21 mouse cellular contexts compared by ENCODE assay signal in the genomic region with DNA sequence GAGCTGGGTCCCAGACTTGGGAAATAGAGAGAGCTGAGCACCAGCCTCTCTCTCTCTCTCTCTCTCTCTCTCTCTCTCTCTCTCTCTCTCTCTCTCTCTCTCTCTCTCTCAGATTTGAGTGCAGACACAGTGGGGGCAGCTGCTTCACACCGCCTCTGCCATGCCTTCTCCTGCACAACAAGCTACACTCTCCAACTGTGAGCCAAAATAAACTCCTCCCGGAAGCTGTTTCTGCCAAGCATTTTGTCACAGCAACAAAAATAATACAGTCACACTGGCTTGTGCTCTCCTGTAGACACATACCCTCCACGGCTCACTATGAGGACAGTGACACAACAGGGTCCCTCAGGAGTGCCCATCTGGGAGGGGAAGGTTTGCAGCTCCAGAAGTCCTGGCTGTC. TPM values are rescaled to one million over a fixed set of nuclear protein-coding genes. Genes with fewer than 3 reads are reported as not detected.
A peak's percentile ranks its signal among the peaks of the same experiment; 100 is the strongest.
DNase-seq lines count a peak whose midpoint lies in the region; ATAC-seq lines count a peak whose summit lies in the region.
"Had no signal": no experiment of that assay in that cellular context is flagged by ENCODE, and none has a peak within 500 bp of the region (broad histone marks: within the 10 kb centered on the region; RNA-seq: fewer than 3 reads in every experiment).

No protein-coding gene starts in this region.

- WGBS in forebrain, embryonic 11.5 days, result 78% methylated on average over 3 of the region's 3 CpGs

- H3K4me3 ChIP-seq in forebrain, embryonic 11.5 days (ENCODE audit: low read depth, low read length), result no peak overlapping the region
- H3K4me3 ChIP-seq: embryonic facial prominence, embryonic 10.5 days; heart, embryonic 15.5 days; intestine, embryonic 15.5 days; liver, embryonic 15.5 days; neural tube, embryonic 12.5 days had no signal

- H3K9me3 ChIP-seq in forebrain, embryonic 11.5 days (ENCODE audit: control insufficient read depth, low read length), result no peaks in the 10 kb centered on the region
- H3K9me3 ChIP-seq: embryonic facial prominence, embryonic 10.5 days; heart, embryonic 15.5 days; intestine, embryonic 15.5 days; liver, embryonic 15.5 days; neural tube, embryonic 12.5 days had no signal

- H3K4me1 ChIP-seq in forebrain, embryonic 11.5 days (replicated peaks; ENCODE audit: control insufficient read depth, insufficient read depth, low read length), result 0 out of 2 replicates have a peak, but pooled peaks cover 1% of the 10 kb centered on the region
- H3K4me1 ChIP-seq: intestine, embryonic 15.5 days; liver, embryonic 15.5 days; neural tube, embryonic 12.5 days had no signal

- no peak overlapping the region for H3K9ac ChIP-seq in forebrain, embryonic 11.5 days (ENCODE audit: low read length)
- H3K9ac ChIP-seq: heart, embryonic 15.5 days; hindbrain, embryonic 14.5 days; intestine, embryonic 15.5 days; liver, embryonic 15.5 days; neural tube, embryonic 12.5 days had no signal

- intact Hi-C loops in heart, postnatal 25 days (cut with DNase I), result no loop called here
- intact Hi-C loops in heart, postnatal 10 days (cut with DNase I), result no loop called here

- no peaks in the 10 kb centered on the region for H3K27me3 ChIP-seq in forebrain, embryonic 11.5 days (ENCODE audit: control insufficient read depth, insufficient read depth, low read length)
- H3K27me3 ChIP-seq: heart, embryonic 15.5 days; intestine, embryonic 15.5 days; liver, embryonic 15.5 days; neural tube, embryonic 12.5 days had no signal

- peak; percentile 42 for DNase-seq in heart, adult 8-10 months (ENCODE audit: low spot score)
- no peak for DNase-seq in heart, postnatal 25 days (ENCODE audit: low spot score)
- DNase-seq in right cerebral cortex, adult 18-20 months, result peak; percentile 64
- no peak for DNase-seq in right cerebral cortex, postnatal 14 days
- peak; percentile 35 to 41 for DNase-seq in heart, postnatal 10 days
- DNase-seq in forebrain, embryonic 11.5 days (ENCODE audit: low spot score), result no peak
- no peak for DNase-seq in gastrocnemius, adult 8-10 months (ENCODE audit: low spot score in 2 of 2)
- DNase-seq: adrenal gland, postnatal 10 days; B cell, adult 2 months; cerebellum, adult 2 months; gastrocnemius, postnatal 14 days; lung, postnatal 10 days; thymus, adult 18-20 months had no signal

- H3K27ac ChIP-seq in forebrain, embryonic 11.5 days (ENCODE audit: low read depth, low read length), result no peak overlapping the region
- H3K27ac ChIP-seq: embryonic facial prominence, embryonic 10.5 days; heart, embryonic 15.5 days; hindbrain, embryonic 14.5 days; intestine, embryonic 15.5 days; liver, embryonic 15.5 days; neural tube, embryonic 12.5 days had no signal

- no peak for ATAC-seq in forebrain, embryonic 11.5 days (replicated peaks; ENCODE audit: low FRiP score)
- ATAC-seq: forebrain, embryonic 14.5 days; intestine, embryonic 15.5 days had no signal

- H3K36me3 ChIP-seq in forebrain, embryonic 11.5 days (ENCODE audit: control insufficient read depth, insufficient read depth, low read length), result no peaks in the 10 kb centered on the region
- H3K36me3 ChIP-seq: heart, embryonic 15.5 days; intestine, embryonic 15.5 days; liver, embryonic 15.5 days; neural tube, embryonic 12.5 days had no signal

- H3K4me2 ChIP-seq in forebrain, embryonic 11.5 days (ENCODE audit: low read depth, low read length, severe bottlenecking), result no peak overlapping the region
- H3K4me2 ChIP-seq: heart, embryonic 15.5 days; hindbrain, embryonic 14.5 days; intestine, embryonic 15.5 days; liver, embryonic 15.5 days; neural tube, embryonic 12.5 days had no signal

RNA-seq across cellular contexts. Expression of gene Gli2, which starts 36.6 kb away (rescaled TPM):
- total RNA-seq in heart, adult 8-10 months (2022), result 1 to 10 TPM in 2 of 4 experiments, under 1 TPM in 2; 0.80 to 1.5 (median 0.99) TPM
- total RNA-seq in heart, postnatal 25 days (2021), result 1 to 10 TPM; 1.3 to 1.9 TPM
- total RNA-seq in heart, postnatal 10 days (2021), result 1 to 10 TPM; 3.8 to 4.2 TPM
- polyA plus RNA-seq in forebrain, embryonic 11.5 days (2014; fragmentation: Nextera tagmentation; extraction: Ambion mirVana), result 16.0 and 16.3 TPM in 2 replicates
- under 1 TPM; 0.44 to 0.54 (median 0.50) TPM for total RNA-seq in gastrocnemius, adult 8-10 months (2022)
- total RNA-seq: megakaryocyte-erythroid progenitor cell, adult 5-6 weeks had no signal

Comparison
In these comparisons a context has a peak if more than half of its experiments do, and no peak if none do; other contexts are left out.
1. DNase-seq: peak in heart, adult 8-10 months (single experiment), right cerebral cortex, adult 18-20 months (single experiment) and heart, postnatal 10 days (2 of 2); none in heart, postnatal 25 days (single experiment), right cerebral cortex, postnatal 14 days (single experiment), forebrain, embryonic 11.5 days (single experiment) and gastrocnemius, adult 8-10 months (0 of 2).